Mouse (Mus musculus) forebrain, embryonic 13.5 days (tissue): Measurements from ENCODE around the gene Arhgap24. TPM values are rescaled to one million over a fixed set of nuclear protein-coding genes. Genes with fewer than 3 reads are reported as not detected.
A peak's percentile ranks its signal among the peaks of the same experiment; 100 is the strongest.

ENCODE experiments used
- ATAC-seq: fragments of 200-750 bp; cut with Nextera tagmentation; 2 replicates; pipeline ENCODE4 v1.8.0; 2017
- H3K27ac ChIP-seq: fragments of 300-500 bp; sonication (generic); 2 replicates; pipeline ENCODE4 v1.5.1; 2015; ENCODE audit warnings: inconsistent platforms, mild to moderate bottlenecking, moderate library complexity
- H3K27me3 ChIP-seq: fragments of 300-500 bp; sonication (generic); 2 replicates; pipeline ENCODE4 v1.6.1; 2015; ENCODE audit warnings: mild to moderate bottlenecking, inconsistent platforms
- H3K36me3 ChIP-seq: fragments of 300-500 bp; sonication (generic); 2 replicates; pipeline ENCODE4 v1.6.1; 2015; ENCODE audit warnings: mild to moderate bottlenecking, inconsistent platforms; ENCODE audit not compliant: poor library complexity, severe bottlenecking
- H3K4me1 ChIP-seq: fragments of 300-500 bp; sonication (generic); 2 replicates; pipeline ENCODE4 v1.6.1; 2015; ENCODE audit warnings: inconsistent platforms
- H3K4me2 ChIP-seq: fragments of 300-500 bp; sonication (generic); 2 replicates; pipeline ENCODE4 v1.6.1; 2015; ENCODE audit warnings: inconsistent platforms, mild to moderate bottlenecking, moderate library complexity
- H3K4me3 ChIP-seq: fragments of 300-500 bp; sonication (generic); 2 replicates; pipeline ENCODE4 v1.5.1; 2015; ENCODE audit warnings: mild to moderate bottlenecking, inconsistent platforms
- H3K9ac ChIP-seq: fragments of 300-500 bp; sonication (generic); 2 replicates; pipeline ENCODE4 v1.6.1; 2015; ENCODE audit warnings: mild to moderate bottlenecking, inconsistent platforms
- H3K9me3 ChIP-seq: fragments of 300-500 bp; sonication (generic); replicated peaks from 2 replicates; pipeline ENCODE4 v1.6.1; 2016; ENCODE audit warnings: inconsistent platforms
- WGBS: fragments of 180-500 bp; shearing (Covaris S2); methylation state at CpG from one replicate; pipeline ENCODE4 v1.1.7; 2015; 5-methylcytosine and 5-hydroxymethylcytosine counted together
- polyA plus RNA-seq: library from polyadenylated mRNA; unstranded; fragments of >200 nt; fragmentation: Nextera tagmentation; extraction: Ambion mirVana; gene quantifications from 2 replicates; pipeline ENCODE4 v1.2.1, GENCODE M21; 2015

Arhgap24 gene
- polyA plus RNA-seq, 1 experiment from 2014 or later: 2.0 TPM

DNA sequence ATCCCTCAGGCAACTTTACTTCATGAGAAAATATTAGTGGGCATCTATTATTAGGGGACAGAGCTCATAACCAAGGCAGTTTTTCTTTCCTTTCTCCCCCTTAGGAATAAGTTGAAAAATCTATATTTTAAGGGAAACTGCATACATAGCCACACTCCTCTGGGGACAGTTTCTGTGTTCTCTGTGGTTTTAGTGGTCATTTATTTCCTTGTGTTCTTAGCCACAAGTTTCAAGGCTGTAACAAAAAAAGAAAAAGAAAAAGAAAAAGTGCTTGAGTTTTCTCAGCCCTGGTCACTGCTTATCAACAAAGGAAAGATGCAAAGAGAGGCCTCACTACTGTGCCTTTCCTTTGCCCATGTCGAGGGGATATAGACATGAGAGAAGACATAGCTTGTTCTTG is 71.3 kb downstream of the Arhgap24 start:
- Histone ChIP-seq H3K4me1 (no peaks in the 10 kb centered on the region), H3K36me3 (no peaks in the 10 kb centered on the region), H3K27ac (no peak overlapping the region), H3K4me2 (no peak overlapping the region), H3K9ac (no peak overlapping the region), H3K9me3 (no peaks in the 10 kb centered on the region), H3K4me3 (no peak overlapping the region), H3K27me3 (no peaks in the 10 kb centered on the region)
- no peak for ATAC-seq
- 83% methylated on average over 1 of the region's 1 CpGs for WGBS

DNA sequence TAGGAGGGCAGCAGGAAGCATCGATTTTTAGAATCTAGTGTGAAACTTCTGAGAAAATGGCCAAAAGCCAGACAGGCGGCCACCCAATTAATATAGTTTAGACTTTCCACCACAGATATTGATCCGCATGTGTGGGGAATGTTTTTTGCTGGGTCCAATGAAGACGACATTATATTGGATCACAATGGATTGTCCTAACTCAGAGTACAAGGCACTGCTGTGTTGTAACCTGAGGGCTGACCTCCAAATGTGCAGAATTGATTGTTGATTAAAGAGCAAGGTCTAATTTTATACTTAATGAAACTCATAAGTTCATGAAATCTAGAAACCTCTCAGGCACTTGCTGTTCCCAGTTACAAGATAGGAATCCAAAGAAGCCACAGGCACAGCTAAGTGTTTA is 74.8 kb downstream of the Arhgap24 start:
- no peaks in the 10 kb centered on the region for H3K27me3 ChIP-seq
- no peak overlapping the region for H3K4me2 ChIP-seq
- ATAC-seq: no peak
- H3K9ac ChIP-seq: no peak overlapping the region
- 89% methylated on average over 4 of the region's 4 CpGs for whole genome bisulfite sequencing
- H3K4me3 ChIP-seq: no peak overlapping the region
- H3K36me3 ChIP-seq: no peaks in the 10 kb centered on the region
- H3K27ac ChIP-seq: no peak overlapping the region
- H3K4me1 ChIP-seq: no peaks in the 10 kb centered on the region
- H3K9me3 ChIP-seq: no peaks in the 10 kb centered on the region

DNA sequence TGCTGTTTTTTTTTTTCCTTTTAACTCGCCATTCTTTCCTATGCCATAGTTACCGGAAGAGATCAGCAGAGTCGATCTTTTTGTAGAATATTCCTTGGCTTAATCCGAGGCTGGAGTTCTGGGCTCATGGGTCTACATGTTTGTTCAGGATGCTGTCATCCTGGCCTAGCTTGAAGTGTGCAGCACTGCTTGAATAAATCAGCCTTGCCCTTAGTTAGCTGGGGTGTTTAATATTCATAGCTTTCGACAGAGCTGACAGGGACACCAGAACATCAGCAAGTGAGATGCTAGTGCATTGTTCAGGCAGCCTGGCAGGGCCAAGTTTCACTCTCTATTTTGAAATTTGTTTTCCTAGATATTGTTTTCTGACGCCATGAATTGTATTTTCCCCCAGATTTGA is 79.1 kb downstream of the Arhgap24 start:
- Histone ChIP-seq H3K27ac (no peak overlapping the region), H3K4me2 (no peak overlapping the region), H3K9me3 (no peaks in the 10 kb centered on the region), H3K9ac (no peak overlapping the region), H3K4me3 (no peak overlapping the region), H3K4me1 (no peaks in the 10 kb centered on the region), H3K36me3 (no peaks in the 10 kb centered on the region), H3K27me3 (no peaks in the 10 kb centered on the region)
- ATAC-seq: peak; percentile 63; the same call in 1 of the 2 replicates
- WGBS: 64% methylated on average over 6 of the region's 6 CpGs

DNA sequence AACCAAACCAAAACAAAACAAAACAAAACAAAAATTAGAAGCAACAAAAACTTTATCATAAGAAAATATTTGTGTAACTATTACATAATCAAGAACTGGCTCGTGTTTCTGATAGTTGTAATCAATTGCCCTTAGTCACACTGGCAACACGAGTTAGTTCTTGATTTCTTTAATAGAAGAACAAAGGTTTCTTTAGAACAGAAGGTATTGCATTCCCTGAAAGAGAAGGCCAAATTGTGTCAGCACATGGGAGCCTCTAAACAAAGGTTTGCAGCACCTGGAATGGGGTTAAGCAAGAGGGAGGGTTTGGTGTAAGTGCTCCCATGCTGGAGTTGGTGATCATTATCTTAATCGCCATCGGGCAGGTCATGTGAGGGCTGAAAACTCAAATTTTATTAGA is 82.8 kb downstream of the Arhgap24 start:
- ATAC-seq: no peak
- Histone ChIP-seq H3K27ac (no peak overlapping the region), H3K9me3 (no peaks in the 10 kb centered on the region), H3K27me3 (no peaks in the 10 kb centered on the region), H3K4me2 (no peak overlapping the region), H3K9ac (no peak overlapping the region), H3K4me3 (no peak overlapping the region), H3K36me3 (no peaks in the 10 kb centered on the region), H3K4me1 (no peaks in the 10 kb centered on the region)
- 78% methylated on average over 4 of the region's 4 CpGs for WGBS

DNA sequence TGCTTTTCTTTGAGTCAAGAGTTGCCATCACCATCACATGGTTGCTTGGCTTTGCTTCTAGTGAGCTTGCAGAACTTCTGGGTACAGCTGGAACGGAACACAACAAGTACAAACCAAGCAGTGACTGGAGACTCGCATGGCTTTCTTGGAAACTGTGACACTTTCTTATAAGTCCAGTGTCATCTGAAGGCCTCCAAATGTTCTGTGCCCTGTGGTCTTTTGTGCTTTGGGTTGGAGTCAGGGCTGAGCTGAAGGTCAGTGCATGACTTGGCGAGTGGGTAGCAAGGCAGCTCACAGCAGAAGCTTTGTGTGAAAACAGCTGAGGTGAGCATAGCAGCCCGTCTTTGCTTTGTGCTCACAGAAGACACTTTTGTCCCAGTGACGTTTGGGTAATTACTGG is 87.6 kb downstream of the Arhgap24 start:
- ATAC-seq: no peak
- Histone ChIP-seq H3K36me3 (no peaks in the 10 kb centered on the region), H3K9ac (no peak overlapping the region), H3K9me3 (no peaks in the 10 kb centered on the region), H3K27me3 (no peaks in the 10 kb centered on the region), H3K27ac (no peak overlapping the region), H3K4me3 (no peak overlapping the region), H3K4me2 (no peak overlapping the region), H3K4me1 (no peaks in the 10 kb centered on the region)
- 59% methylated on average over 5 of the region's 5 CpGs for WGBS

DNA sequence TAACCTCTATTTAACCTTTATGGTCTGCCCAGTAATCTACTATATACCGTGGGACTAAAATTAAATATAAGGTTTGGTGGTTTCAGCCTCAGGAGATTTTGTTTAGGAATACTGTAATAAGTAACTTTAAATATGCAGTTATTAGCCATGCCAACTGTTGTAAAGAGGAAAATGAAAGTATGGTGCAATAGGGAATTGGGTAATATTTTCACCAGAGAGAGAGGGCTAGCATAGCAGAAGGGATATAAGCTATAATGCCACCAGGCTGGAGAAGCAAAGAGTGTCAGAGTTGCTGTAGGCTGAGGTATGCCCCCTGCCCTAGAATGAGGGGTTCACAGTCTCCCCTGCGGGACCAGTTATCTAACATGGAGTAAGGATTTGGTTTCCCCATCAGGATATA is 90.3 kb downstream of the Arhgap24 start:
- 91% methylated on average over 2 of the region's 2 CpGs for WGBS
- no peaks in the 10 kb centered on the region for H3K27me3 ChIP-seq
- H3K4me2 ChIP-seq: no peak overlapping the region
- no peak for ATAC-seq
- no peak overlapping the region for H3K4me3 ChIP-seq
- peaks cover 10% of the 10 kb centered on the region for H3K9me3 ChIP-seq
- no peak overlapping the region for H3K9ac ChIP-seq
- no peaks in the 10 kb centered on the region for H3K4me1 ChIP-seq
- H3K27ac ChIP-seq: no peak overlapping the region
- H3K36me3 ChIP-seq: no peaks in the 10 kb centered on the region

DNA sequence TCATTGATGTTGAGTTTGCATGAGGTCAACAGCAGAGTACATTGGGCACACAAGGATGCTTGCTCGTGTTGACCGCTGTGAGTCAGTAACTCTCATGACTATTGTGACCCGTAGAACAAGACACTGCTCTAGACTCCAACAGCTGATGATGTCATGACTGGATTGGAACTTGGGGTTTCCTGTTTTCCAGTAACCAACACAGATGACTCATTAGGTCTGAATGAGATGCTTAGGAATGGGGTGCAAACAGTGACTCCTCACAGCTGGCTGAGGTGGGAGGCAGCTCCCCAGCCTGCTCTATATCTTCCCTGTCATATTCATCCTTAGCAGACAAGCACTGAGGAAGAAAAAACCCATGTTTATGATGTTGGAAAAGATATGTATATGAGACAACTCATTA is 95.6 kb downstream of the Arhgap24 start:
- H3K36me3 ChIP-seq: no peaks in the 10 kb centered on the region
- ATAC-seq: no peak
- no peaks in the 10 kb centered on the region for H3K27me3 ChIP-seq
- H3K27ac ChIP-seq: no peak overlapping the region
- H3K4me1 ChIP-seq: no peaks in the 10 kb centered on the region
- no peak overlapping the region for H3K4me2 ChIP-seq
- no peak overlapping the region for H3K9ac ChIP-seq
- H3K4me3 ChIP-seq: no peak overlapping the region
- peaks cover 10% of the 10 kb centered on the region for H3K9me3 ChIP-seq
- 98% methylated on average over 3 of the region's 3 CpGs for WGBS

DNA sequence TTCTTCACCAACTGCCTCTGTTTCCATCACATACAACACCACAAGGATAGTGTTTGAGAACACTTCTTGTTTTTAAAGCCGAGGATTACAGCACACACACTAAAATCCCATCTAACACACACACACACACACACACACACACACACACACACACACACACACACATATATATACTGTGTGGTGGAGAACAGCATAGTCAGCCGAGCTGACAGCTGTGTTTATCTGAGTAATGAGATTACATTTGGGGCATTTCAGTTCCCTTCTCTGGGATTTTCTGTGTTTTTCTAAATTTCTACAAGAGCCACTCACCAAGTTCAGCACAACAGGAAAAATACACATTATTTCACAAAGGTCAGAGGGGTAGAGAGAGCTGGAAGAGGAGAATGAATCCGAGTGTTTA is 96.5 kb downstream of the Arhgap24 start:
- H3K9ac ChIP-seq: no peak overlapping the region
- peaks cover 10% of the 10 kb centered on the region for H3K9me3 ChIP-seq
- no peak overlapping the region for H3K4me3 ChIP-seq
- no peak overlapping the region for H3K27ac ChIP-seq
- no peaks in the 10 kb centered on the region for H3K36me3 ChIP-seq
- no peaks in the 10 kb centered on the region for H3K4me1 ChIP-seq
- no peak for ATAC-seq
- no peak overlapping the region for H3K4me2 ChIP-seq
- WGBS: 81% methylated on average over 3 of the region's 3 CpGs
- H3K27me3 ChIP-seq: no peaks in the 10 kb centered on the region

DNA sequence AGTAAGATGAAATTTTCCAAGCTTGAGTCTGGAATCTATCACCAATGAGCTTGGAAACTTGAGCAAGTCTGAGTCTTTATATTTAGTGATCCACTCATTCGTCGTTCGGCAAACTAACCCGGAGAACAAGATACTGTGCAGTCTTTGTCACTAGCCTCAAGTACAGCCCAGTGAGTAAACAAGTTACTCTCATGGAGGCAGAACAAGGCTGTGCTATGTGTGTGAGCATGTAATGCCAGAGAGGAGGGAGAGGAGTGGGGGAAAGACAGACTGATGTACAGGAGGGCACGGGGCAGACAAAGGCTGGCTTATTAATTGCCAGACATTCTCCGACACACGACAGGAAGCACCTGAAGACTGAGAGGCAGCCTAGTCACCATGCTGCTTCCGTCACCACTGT is 97.2 kb downstream of the Arhgap24 start:
- WGBS: 86% methylated on average over 8 of the region's 8 CpGs
- no peak for ATAC-seq
- H3K27ac ChIP-seq: no peak overlapping the region

DNA sequence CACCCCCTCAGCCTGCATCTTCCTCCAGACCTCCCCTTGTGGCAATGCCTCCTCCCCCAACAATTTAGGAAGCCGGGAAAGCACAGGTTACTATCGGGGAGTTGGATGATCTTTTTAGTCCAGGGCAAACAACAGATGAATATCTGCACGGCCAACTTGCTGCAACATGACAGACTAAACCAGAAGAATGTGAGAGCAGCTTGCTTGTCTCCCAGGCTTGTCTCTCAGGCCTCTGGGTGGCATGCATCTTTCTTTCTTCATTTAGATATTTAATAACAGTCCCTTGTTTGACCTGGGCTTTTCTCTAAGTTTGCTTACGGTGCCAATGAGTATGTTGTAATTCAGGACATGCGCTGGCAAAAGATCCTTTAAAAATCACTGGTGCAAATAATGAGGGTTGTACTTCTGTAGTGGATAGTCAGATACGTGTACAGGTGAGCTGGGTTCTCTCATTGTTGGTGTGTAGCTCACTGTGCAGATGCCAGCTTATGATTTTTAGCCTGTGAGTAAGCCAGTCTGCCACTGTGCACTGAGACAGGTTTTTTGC is 101.7 kb downstream of the Arhgap24 start:
- Histone ChIP-seq H3K9ac (no peak overlapping the region), H3K4me1 (no peaks in the 10 kb centered on the region), H3K27ac (no peak overlapping the region), H3K4me3 (no peak overlapping the region), H3K4me2 (no peak overlapping the region), H3K9me3 (peaks cover 5% of the 10 kb centered on the region; the same call in 1 of the 2 replicates), H3K36me3 (no peaks in the 10 kb centered on the region), H3K27me3 (no peaks in the 10 kb centered on the region)
- ATAC-seq: no peak
- WGBS: 68% methylated on average over 6 of the region's 6 CpGs

More for the DNA sequence above, 97.2 kb downstream of the Arhgap24 start:
- Histone ChIP-seq H3K9me3 (peaks cover 10% of the 10 kb centered on the region), H3K27me3 (no peaks in the 10 kb centered on the region), H3K36me3 (no peaks in the 10 kb centered on the region), H3K4me1 (no peaks in the 10 kb centered on the region), H3K4me3 (no peak overlapping the region), H3K9ac (no peak overlapping the region), H3K4me2 (no peak overlapping the region)

DNA sequence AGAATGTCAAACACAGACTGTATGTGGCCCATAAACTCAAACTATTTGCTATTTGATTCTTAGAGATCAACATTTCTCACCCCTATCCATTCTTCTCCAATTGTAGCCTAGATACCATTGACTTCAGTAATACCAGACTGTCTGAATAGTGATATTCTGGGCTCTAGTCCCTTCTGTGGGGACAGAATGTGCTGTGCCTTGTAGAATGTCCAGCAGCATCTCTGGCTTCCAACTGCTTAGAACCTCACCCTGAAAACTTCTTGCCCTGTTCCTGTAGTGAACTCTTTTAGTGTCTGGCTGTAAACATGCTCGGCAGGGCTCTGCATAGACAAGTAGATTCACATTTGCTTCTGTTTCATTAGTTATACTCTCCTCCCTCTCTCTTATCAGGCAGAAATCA is 110.2 kb downstream of the Arhgap24 start:
- H3K4me1 ChIP-seq: no peaks in the 10 kb centered on the region
- H3K4me3 ChIP-seq: no peak overlapping the region
- no peaks in the 10 kb centered on the region for H3K27me3 ChIP-seq
- H3K9me3 ChIP-seq: peaks cover 2% of the 10 kb centered on the region; the same call in 1 of the 2 replicates
- H3K9ac ChIP-seq: no peak overlapping the region
- H3K27ac ChIP-seq: no peak overlapping the region
- 96% methylated on average over 1 of the region's 1 CpGs for WGBS
- ATAC-seq: no peak
- no peak overlapping the region for H3K4me2 ChIP-seq
- no peaks in the 10 kb centered on the region for H3K36me3 ChIP-seq

DNA sequence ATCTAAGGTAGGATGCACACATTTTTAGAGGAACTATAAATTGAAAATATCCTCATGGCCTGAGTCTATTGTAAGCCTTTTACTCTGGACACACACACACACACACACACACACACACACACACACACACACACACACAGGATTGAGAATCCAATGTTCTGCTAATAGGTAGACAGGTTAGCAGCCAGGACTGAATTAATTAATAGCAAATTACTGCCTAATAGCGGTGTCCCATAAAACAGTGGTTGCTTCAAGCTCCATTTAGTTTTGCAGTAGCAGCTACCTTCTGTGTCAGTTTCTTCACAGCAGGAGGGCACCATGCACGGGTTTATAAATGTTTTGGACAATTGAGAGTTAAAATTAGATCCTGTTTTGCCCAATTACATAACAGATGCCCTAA is 111.9 kb downstream of the Arhgap24 start:
- WGBS: 37% methylated on average over 2 of the region's 2 CpGs
- no peaks in the 10 kb centered on the region for H3K27me3 ChIP-seq
- no peaks in the 10 kb centered on the region for H3K4me1 ChIP-seq
- no peak overlapping the region for H3K4me2 ChIP-seq
- no peak overlapping the region for H3K27ac ChIP-seq
- no peaks in the 10 kb centered on the region for H3K36me3 ChIP-seq
- H3K9ac ChIP-seq: no peak overlapping the region
- no peak overlapping the region for H3K4me3 ChIP-seq
- ATAC-seq: no peak
- H3K9me3 ChIP-seq: no peaks in the 10 kb centered on the region

DNA sequence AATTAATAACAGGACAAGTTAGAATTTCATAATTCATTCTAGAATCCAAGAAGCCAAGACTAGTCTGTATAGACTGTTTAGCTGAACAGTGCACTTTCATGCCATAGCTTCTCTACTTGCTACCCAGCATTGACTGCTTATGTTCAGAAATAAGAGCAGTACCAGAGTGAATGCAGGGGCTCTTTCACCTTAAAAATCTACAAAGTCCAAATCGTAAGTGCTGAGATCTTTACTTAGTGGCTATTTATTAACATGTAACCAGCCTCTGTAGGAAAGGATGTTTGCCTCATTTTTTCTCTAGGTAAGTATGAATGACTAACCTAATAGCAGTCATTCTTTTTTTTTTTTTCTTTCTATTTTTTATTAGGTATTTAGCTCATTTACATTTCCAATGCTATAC is 117.9 kb downstream of the Arhgap24 start:
- 91% methylated on average over 1 of the region's 1 CpGs for WGBS
- ATAC-seq: no peak
- H3K4me1 ChIP-seq: no peaks in the 10 kb centered on the region

More for the DNA sequence above, 117.9 kb downstream of the Arhgap24 start:
- H3K27me3 ChIP-seq: no peaks in the 10 kb centered on the region
- H3K36me3 ChIP-seq: no peaks in the 10 kb centered on the region
- H3K9me3 ChIP-seq: no peaks in the 10 kb centered on the region
- H3K4me3 ChIP-seq: no peak overlapping the region
- H3K27ac ChIP-seq: no peak overlapping the region
- no peak overlapping the region for H3K4me2 ChIP-seq
- H3K9ac ChIP-seq: no peak overlapping the region
